Mouse (Mus musculus) myocyte (in vitro differentiated cells): ENCODE measurements at regions not wholly inside any gene's neighbourhood (a gene's known extent, or its start where the extent isn't known, plus 50 kb on each side); places are given as distances from the start of the nearest gene placed in this dataset.

Experiments used
- H3K27me3 ChIP-seq: one replicate; pipeline ENCODE4 v1.6.1; 2011; ENCODE audit not compliant: control insufficient read depth, insufficient read depth, insufficient read length
- H3K36me3 ChIP-seq: one replicate; pipeline ENCODE4 v1.6.1; 2011; ENCODE audit not compliant: control insufficient read depth, insufficient read depth
- H3K4me2 ChIP-seq: one replicate; pipeline ENCODE4 v1.6.1; 2011; ENCODE audit warnings: low read depth, control low read depth
- H3K4me3 ChIP-seq: one replicate; pipeline ENCODE4 v1.5.1; 2011; ENCODE audit warnings: mild to moderate bottlenecking, control low read depth, moderate library complexity
- H3K79me2 ChIP-seq: one replicate; pipeline ENCODE4 v1.6.1; 2011; ENCODE audit not compliant: control insufficient read depth, insufficient read depth
- H3ac ChIP-seq: one replicate; pipeline ENCODE4 v1.6.1; 2011; ENCODE audit not compliant: control insufficient read depth, insufficient read length
- CEBPB ChIP-seq: IDR thresholded peaks from 2 replicates; pipeline ENCODE4 v1.6.1; 2011; ENCODE audit warnings: mild to moderate bottlenecking, moderate library complexity; ENCODE audit not compliant: poor library complexity, insufficient read depth, severe bottlenecking
- E2F4 ChIP-seq: IDR thresholded peaks from one replicate; pipeline ENCODE4 v1.6.1; 2011; ENCODE audit warnings: mild to moderate bottlenecking, control low read depth, moderate library complexity; ENCODE audit not compliant: insufficient read depth
- MAX ChIP-seq: IDR thresholded peaks from one replicate; pipeline ENCODE4 v1.6.1; 2011; ENCODE audit warnings: low read depth, mild to moderate bottlenecking, control low read depth
- MYOD1 ChIP-seq, 3 experiments: IDR thresholded peaks; one replicate each; pipeline ENCODE4 v1.6.1; 2011; ENCODE audit warnings: control low read depth in 2 of 3, low read depth in 2 of 3, mild to moderate bottlenecking in 2 of 3, moderate library complexity in 1 of 3; ENCODE audit not compliant: insufficient read length in 2 of 3, control insufficient read depth in 1 of 3
- MYOG ChIP-seq, 3 experiments: IDR thresholded peaks; one replicate each; pipeline ENCODE4 v1.6.1; 2011; ENCODE audit warnings: control low read depth in 2 of 3, low read depth in 2 of 3, mild to moderate bottlenecking in 2 of 3; ENCODE audit not compliant: insufficient read length in 2 of 3, control insufficient read depth in 1 of 3, insufficient read depth in 1 of 3
- POLR2A ChIP-seq: IDR thresholded peaks from one replicate; pipeline ENCODE4 v1.6.1; 2011; ENCODE audit warnings: low read depth, mild to moderate bottlenecking, control low read depth, moderate library complexity; ENCODE audit not compliant: insufficient read length
- POLR2AphosphoS2 ChIP-seq: IDR thresholded peaks from one replicate; pipeline ENCODE4 v1.6.1; 2011; ENCODE audit warnings: low read depth, control low read depth; ENCODE audit not compliant: insufficient read length
- REST ChIP-seq: IDR thresholded peaks from one replicate; pipeline ENCODE4 v1.6.1; 2011; ENCODE audit warnings: mild to moderate bottlenecking, control low read depth, moderate library complexity; ENCODE audit not compliant: insufficient read depth, insufficient read length
- SRF ChIP-seq: IDR thresholded peaks from one replicate; pipeline ENCODE4 v1.6.1; 2011; ENCODE audit warnings: low read depth; ENCODE audit not compliant: control insufficient read depth, insufficient read length
- TCF12 ChIP-seq: IDR thresholded peaks from one replicate; pipeline ENCODE4 v1.6.1; 2011; ENCODE audit warnings: mild to moderate bottlenecking, control low read depth; ENCODE audit not compliant: poor library complexity, insufficient read depth, severe bottlenecking
- TCF3 ChIP-seq: IDR thresholded peaks from one replicate; pipeline ENCODE4 v1.6.1; 2011; ENCODE audit warnings: low read depth, control low read depth; ENCODE audit not compliant: insufficient read length
- USF1 ChIP-seq: IDR thresholded peaks from one replicate; pipeline ENCODE4 v1.6.1; 2011; ENCODE audit warnings: low read depth, mild to moderate bottlenecking, control low read depth, moderate library complexity

- Histone ChIP-seq H3K79me2 (no peaks in the 10 kb centered on the region), H3K4me3 (no peak overlapping the region), H3K4me2 (no peak overlapping the region), H3K36me3 (no peaks in the 10 kb centered on the region), H3ac (no peak overlapping the region), H3K27me3 (peaks cover 5% of the 10 kb centered on the region)
- no peak for TF ChIP-seq E2F4
- TF ChIP-seq TCF12, result no peak
- TF ChIP-seq TCF3, result no peak
- TF ChIP-seq MYOD1 (IDR thresholded peaks at IDR 0.05; ENCODE audit: control insufficient read depth in 1 of 3, insufficient read length in 2 of 3, low read depth in 2 of 3), result no peak
- TF ChIP-seq MAX, result no peak
- no peak for TF ChIP-seq REST
- TF ChIP-seq USF1, result no peak
- TF ChIP-seq CEBPB, result no peak
- TF ChIP-seq POLR2AphosphoS2, result no peak
- TF ChIP-seq POLR2A, result no peak
- TF ChIP-seq SRF, result no peak
- no peak for TF ChIP-seq MYOG (IDR thresholded peaks at IDR 0.05; ENCODE audit: control insufficient read depth in 1 of 3, insufficient read depth in 1 of 3, insufficient read length in 2 of 3, low read depth in 2 of 3)
Measured at GRCm38 (mm10) chr15:26953818-26954385, 58.5 kb upstream of the Fbxl7 start.

- H3K36me3 ChIP-seq, result no peaks in the 10 kb centered on the region
- H3K4me2 ChIP-seq, result no peak overlapping the region
- H3K4me3 ChIP-seq, result no peak overlapping the region
- H3ac ChIP-seq, result no peak overlapping the region
- no peaks in the 10 kb centered on the region for H3K79me2 ChIP-seq
- H3K27me3 ChIP-seq, result peaks cover 10% of the 10 kb centered on the region
- TF ChIP-seq POLR2A, result no peak
- TF ChIP-seq MYOD1 (IDR thresholded peaks at IDR 0.05; ENCODE audit: control insufficient read depth in 1 of 3, insufficient read length in 2 of 3, low read depth in 2 of 3), result no peak
- no peak for TF ChIP-seq POLR2AphosphoS2
- TF ChIP-seq TCF3, result no peak
Measured at GRCm38 (mm10) chr15:26958980-26959379, 63.6 kb upstream of the Fbxl7 start.

- TF ChIP-seq POLR2AphosphoS2, result no peak
- TF ChIP-seq MYOG (IDR thresholded peaks at IDR 0.05; ENCODE audit: control insufficient read depth in 1 of 3, insufficient read depth in 1 of 3, insufficient read length in 2 of 3, low read depth in 2 of 3), result no peak
- no peak for TF ChIP-seq MYOD1 (IDR thresholded peaks at IDR 0.05; ENCODE audit: control insufficient read depth in 1 of 3, insufficient read length in 2 of 3, low read depth in 2 of 3)
- TF ChIP-seq REST, result no peak
- no peak for TF ChIP-seq CEBPB
- TF ChIP-seq SRF, result no peak
- TF ChIP-seq TCF12, result no peak
- no peak for TF ChIP-seq E2F4
- no peak for TF ChIP-seq TCF3
- Histone ChIP-seq H3K36me3 (no peaks in the 10 kb centered on the region), H3ac (no peak overlapping the region), H3K79me2 (no peaks in the 10 kb centered on the region), H3K4me2 (no peak overlapping the region), H3K4me3 (no peak overlapping the region), H3K27me3 (no peaks in the 10 kb centered on the region)
Measured at GRCm38 (mm10) chr15:26968392-26969025, 73.1 kb upstream of the Fbxl7 start.

GRCm38 (mm10) chr15:26970770-26971169 is 75.4 kb upstream of the Fbxl7 start:
- Histone ChIP-seq H3K4me2 (no peak overlapping the region), H3K27me3 (no peaks in the 10 kb centered on the region), H3K36me3 (no peaks in the 10 kb centered on the region), H3K79me2 (no peaks in the 10 kb centered on the region), H3K4me3 (no peak overlapping the region), H3ac (no peak overlapping the region)
- TF ChIP-seq REST (no peak), CEBPB (no peak), MYOD1 (IDR thresholded peaks at IDR 0.05; ENCODE audit: control insufficient read depth in 1 of 3, insufficient read length in 2 of 3, low read depth in 2 of 3) (no peak), E2F4 (no peak), MAX (no peak), USF1 (no peak), SRF (no peak), POLR2AphosphoS2 (no peak), POLR2A (no peak), TCF12 (no peak), TCF3 (no peak), MYOG (IDR thresholded peaks at IDR 0.05; ENCODE audit: control insufficient read depth in 1 of 3, insufficient read depth in 1 of 3, insufficient read length in 2 of 3, low read depth in 2 of 3) (no peak)

GRCm38 (mm10) chr15:26993054-26993453 is 97.7 kb upstream of the Fbxl7 start:
- Histone ChIP-seq H3ac (no peak overlapping the region), H3K79me2 (no peaks in the 10 kb centered on the region), H3K4me3 (no peak overlapping the region), H3K4me2 (no peak overlapping the region), H3K36me3 (no peaks in the 10 kb centered on the region), H3K27me3 (peaks cover 8% of the 10 kb centered on the region)
- TF ChIP-seq MYOG (IDR thresholded peaks at IDR 0.05; ENCODE audit: control insufficient read depth in 1 of 3, insufficient read depth in 1 of 3, insufficient read length in 2 of 3, low read depth in 2 of 3) (no peak), TCF12 (no peak), MYOD1 (IDR thresholded peaks at IDR 0.05; ENCODE audit: control insufficient read depth in 1 of 3, insufficient read length in 2 of 3, low read depth in 2 of 3) (no peak), MAX (no peak), REST (no peak), POLR2A (no peak), TCF3 (no peak), SRF (no peak), POLR2AphosphoS2 (no peak), USF1 (no peak), CEBPB (no peak), E2F4 (no peak)
